Mouse (Mus musculus) thymus, postnatal 36 days (tissue): ENCODE results near the gene Tjap1.
A peak's percentile ranks its signal among the peaks of the same experiment; 100 is the strongest.

Source experiments
- DNase-seq, 2 experiments: peaks; one replicate each; pipeline ENCODE4 v3.0.0; 2022; ENCODE audit warnings: mixed read lengths in 2 of 2

Gene Tjap1

GRCm38 (mm10) chr17:46252571-46253451 lies 30.0 kb downstream of the Tjap1 start:
- DNase-seq: peak; percentile 40 to 49

GRCm38 (mm10) chr17:46251174-46251573 lies 31.7 kb downstream of the Tjap1 start:
- DNase-seq: peak; percentile 29 to 45

- no peak for DNase-seq
Observed at GRCm38 (mm10) chr17:46248189-46248522, 34.7 kb downstream of the Tjap1 start.

- peak; percentile 88 to 94 for DNase-seq
Observed at GRCm38 (mm10) chr17:46247512-46248188, 35.2 kb downstream of the Tjap1 start, which contains the start of the genes Polr1c and Yipf3. Gene Polr1c (minus strand): TSS chr17:46248054. Gene Yipf3 (plus strand): TSS chr17:46248080.

- DNase-seq: no peak
Observed at GRCm38 (mm10) chr17:46244579-46244978, 38.2 kb downstream of the Tjap1 start.

- no peak for DNase-seq
Observed at GRCm38 (mm10) chr17:46243624-46244023, 39.2 kb downstream of the Tjap1 start.

GRCm38 (mm10) chr17:46242993-46243392 lies 39.8 kb downstream of the Tjap1 start:
- no peak for DNase-seq

GRCm38 (mm10) chr17:46242274-46242673 lies 40.6 kb downstream of the Tjap1 start:
- no peak for DNase-seq

- no peak for DNase-seq
Observed at GRCm38 (mm10) chr17:46241471-46241870, 41.4 kb downstream of the Tjap1 start.

- no peak for DNase-seq
Observed at GRCm38 (mm10) chr17:46239516-46240114, 43.2 kb downstream of the Tjap1 start.

- DNase-seq: no peak
Observed at GRCm38 (mm10) chr17:46237480-46237879, 45.3 kb downstream of the Tjap1 start.

GRCm38 (mm10) chr17:46237079-46237478 lies 45.7 kb downstream of the Tjap1 start:
- no peak for DNase-seq

GRCm38 (mm10) chr17:46236067-46236466 lies 46.8 kb downstream of the Tjap1 start:
- no peak for DNase-seq

- DNase-seq: no peak
Observed at GRCm38 (mm10) chr17:46227576-46227975, 55.2 kb downstream of the Tjap1 start.

- DNase-seq: no peak
Observed at GRCm38 (mm10) chr17:46221601-46222000, 61.2 kb downstream of the Tjap1 start.

GRCm38 (mm10) chr17:46210550-46210949 lies 72.3 kb downstream of the Tjap1 start:
- DNase-seq: no peak
